Mouse (Mus musculus): ENCODE results near the gene Ms4a14. TPM values are rescaled to one million over a fixed set of nuclear protein-coding genes. Genes with fewer than 3 reads are reported as not detected.
"Not testable (repeated sequence)": the region's sequence is repeated elsewhere in the genome, so short reads cannot be mapped to it uniquely, and the experiment has no call there.

Gene Ms4a14
- polyA plus RNA-seq (2015; fragmentation: Nextera tagmentation; extraction: Ambion mirVana): not detected in 2 replicates

DNA sequence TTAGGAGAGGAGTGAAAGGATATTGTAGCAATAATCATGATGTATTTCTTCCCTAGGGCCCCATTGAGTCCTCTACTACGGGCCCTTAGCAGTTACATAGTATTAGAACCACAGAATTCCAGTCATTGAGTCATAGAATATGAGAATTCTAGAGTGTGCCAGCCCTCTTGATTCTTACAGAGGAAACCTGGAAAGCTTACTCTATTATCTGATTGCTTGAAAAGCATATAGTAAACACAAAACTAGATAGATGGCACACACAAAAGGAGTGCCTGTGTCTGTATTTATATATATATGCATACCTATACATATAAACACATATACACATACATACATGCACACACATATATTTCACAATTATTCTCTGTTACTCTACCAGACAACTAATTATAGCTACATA, at the start of gene Ms4a14:
Gene Ms4a14, minus strand, starts transcription at position 101 of the 400 bp plus-strand sequence.
- Histone ChIP-seq H3K4me3 (replicated peaks) (no peak within 1 kb of the TSS), H3K4me1 (replicated peaks) (no peaks in the 10 kb centered on the region), H3K9me3 (no peaks in the 10 kb centered on the region), H3K27me3 (replicated peaks) (no peaks in the 10 kb centered on the region), H3K36me3 (no peaks in the 10 kb centered on the region), H3K27ac (no peak within 1 kb of the TSS), H3K9ac (no peak within 1 kb of the TSS), H3K4me2 (replicated peaks) (no peak within 1 kb of the TSS)
- ATAC-seq: no peak
- 70% methylated on average over 1 of the region's 1 CpGs for WGBS

DNA sequence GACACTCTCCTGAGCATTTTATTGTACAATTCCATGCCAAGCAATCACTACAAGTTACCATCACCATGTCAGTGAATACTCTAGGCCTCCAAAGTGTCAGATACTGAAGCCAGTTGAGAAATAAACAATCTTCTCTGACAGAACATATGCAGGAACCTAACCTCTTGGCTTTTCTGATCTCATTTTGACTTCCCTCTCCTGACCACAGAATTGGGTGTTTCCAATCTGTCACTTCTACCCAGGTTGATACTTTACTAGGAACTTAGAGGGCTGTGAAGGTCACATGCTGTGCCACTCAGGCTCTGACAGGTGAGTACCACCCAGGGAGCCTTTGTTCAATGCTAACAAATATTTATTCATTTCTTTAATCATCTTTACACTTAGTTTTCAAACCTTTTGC, 47.7 kb upstream of the Ms4a14 start:
- Histone ChIP-seq H3K9me3 (no peaks in the 10 kb centered on the region), H3K4me1 (replicated peaks) (no peaks in the 10 kb centered on the region), H3K9ac (no peak overlapping the region), H3K27me3 (replicated peaks) (no peaks in the 10 kb centered on the region), H3K27ac (no peak overlapping the region), H3K4me3 (replicated peaks) (no peak overlapping the region), H3K36me3 (no peaks in the 10 kb centered on the region), H3K4me2 (replicated peaks) (no peak overlapping the region)
- no peak for ATAC-seq

DNA sequence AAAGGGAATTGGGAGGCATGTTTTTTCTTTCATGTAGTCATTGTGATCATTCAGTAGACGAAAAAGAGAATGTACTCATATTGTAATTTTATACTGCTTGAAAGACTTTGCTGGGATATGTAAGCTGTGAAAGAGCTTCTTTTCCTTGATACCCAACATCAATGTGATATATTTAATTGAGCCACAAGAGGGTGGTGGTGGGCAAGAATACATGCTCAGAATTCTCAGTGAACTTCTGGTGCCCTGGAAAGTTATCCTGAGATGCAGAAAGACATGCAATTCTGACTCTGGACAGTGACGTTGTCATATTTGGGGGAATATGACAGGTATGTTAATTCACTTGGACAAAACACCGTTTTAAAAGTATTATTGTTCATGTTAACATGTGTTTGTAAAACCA, 45.9 kb upstream of the Ms4a14 start:
- no peak for ATAC-seq
- Histone ChIP-seq H3K4me2 (replicated peaks) (no peak overlapping the region), H3K4me1 (replicated peaks) (no peaks in the 10 kb centered on the region), H3K9me3 (no peaks in the 10 kb centered on the region), H3K27ac (no peak overlapping the region), H3K4me3 (replicated peaks) (no peak overlapping the region), H3K36me3 (no peaks in the 10 kb centered on the region), H3K9ac (no peak overlapping the region), H3K27me3 (replicated peaks) (no peaks in the 10 kb centered on the region)
- 55% methylated on average over 3 of the region's 3 CpGs for WGBS

DNA sequence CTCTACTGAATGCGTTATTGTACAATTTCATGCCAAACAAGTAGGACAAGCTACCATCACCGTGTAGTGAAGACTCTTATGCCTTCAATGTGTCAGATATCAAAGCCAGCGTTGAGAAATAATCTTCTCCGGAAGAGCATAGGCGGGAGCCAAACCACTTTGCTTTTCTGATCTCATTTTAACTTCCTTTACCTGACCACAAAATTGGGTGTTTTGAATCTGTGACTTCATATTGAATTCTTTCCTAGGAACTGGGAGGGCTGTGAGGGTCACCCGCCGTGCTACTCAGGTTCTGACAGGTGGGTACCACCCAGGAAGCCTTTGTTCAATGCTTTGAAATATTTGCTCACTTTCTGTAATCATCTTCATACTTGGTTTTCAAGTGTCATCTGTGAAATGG, 41.5 kb upstream of the Ms4a14 start:
- Histone ChIP-seq H3K4me1 (replicated peaks) (no peaks in the 10 kb centered on the region), H3K9ac (no peak overlapping the region), H3K4me3 (replicated peaks) (no peak overlapping the region), H3K9me3 (no peaks in the 10 kb centered on the region), H3K27ac (no peak overlapping the region), H3K27me3 (replicated peaks) (no peaks in the 10 kb centered on the region), H3K4me2 (replicated peaks) (no peak overlapping the region), H3K36me3 (no peaks in the 10 kb centered on the region)
- ATAC-seq: no peak
- 86% methylated on average over 7 of the region's 7 CpGs for WGBS

DNA sequence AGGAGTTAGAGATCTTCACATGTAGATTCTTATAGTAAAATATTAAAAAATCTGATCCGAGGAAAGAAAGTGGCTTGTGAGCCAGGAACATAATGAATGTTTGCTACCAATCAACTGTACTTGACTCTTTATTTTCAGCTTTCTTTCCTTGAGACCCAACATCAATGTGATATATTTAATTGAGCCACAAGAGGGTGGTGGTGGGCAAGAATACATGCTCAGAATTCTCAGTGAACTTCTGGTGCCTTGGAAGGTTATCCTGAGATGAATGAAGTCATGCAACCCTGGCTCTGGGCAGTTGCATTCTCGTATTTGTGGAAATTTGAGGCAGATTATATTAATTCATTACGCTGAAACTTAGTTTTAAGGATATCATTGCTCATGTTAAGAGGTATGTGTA, 37.6 kb upstream of the Ms4a14 start:
- Histone ChIP-seq H3K27ac (no peak overlapping the region), H3K9ac (no peak overlapping the region), H3K4me1 (replicated peaks) (no peaks in the 10 kb centered on the region), H3K36me3 (no peaks in the 10 kb centered on the region), H3K4me3 (replicated peaks) (no peak overlapping the region), H3K4me2 (replicated peaks) (no peak overlapping the region), H3K9me3 (no peaks in the 10 kb centered on the region), H3K27me3 (replicated peaks) (no peaks in the 10 kb centered on the region)
- ATAC-seq: no peak
- 32% methylated on average over 3 of the region's 3 CpGs for WGBS

DNA sequence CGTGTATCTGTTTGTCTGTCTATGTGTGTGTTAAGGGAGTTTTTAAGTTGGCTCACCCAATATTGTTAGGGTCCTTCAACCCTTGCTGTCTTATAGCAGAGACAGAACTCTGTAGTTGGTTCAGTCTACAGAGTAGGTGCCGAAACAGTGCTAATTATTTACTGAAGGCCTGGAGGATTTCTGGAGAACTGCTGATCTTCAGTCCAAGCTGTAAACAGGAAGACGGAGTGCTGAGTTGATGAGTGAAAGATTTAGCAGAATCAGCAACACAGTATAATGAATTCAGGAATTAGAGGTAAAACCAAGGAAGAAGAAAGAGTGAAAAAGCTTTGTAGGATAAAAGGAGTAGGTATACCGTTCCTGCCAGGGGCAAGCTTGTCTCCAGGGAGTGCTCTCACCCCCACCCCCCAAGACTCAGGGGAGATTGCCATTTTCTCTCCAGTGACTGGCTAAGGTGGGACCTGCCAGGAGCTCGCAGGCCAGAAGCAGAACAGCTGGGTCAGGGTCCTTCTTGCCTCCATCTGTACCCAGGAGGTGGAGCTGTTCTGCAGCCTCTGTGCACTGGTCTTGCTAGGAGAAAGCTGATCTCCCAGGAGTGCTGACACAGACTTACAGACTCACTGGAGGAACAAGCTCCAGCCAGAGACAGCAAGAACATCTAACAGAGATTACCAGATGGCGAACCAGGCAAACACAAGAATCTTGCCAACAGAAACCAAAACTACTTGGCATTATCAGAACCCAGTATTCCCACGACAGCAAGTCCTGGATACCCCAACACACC, 35.6 kb upstream of the Ms4a14 start:
- no peaks in the 10 kb centered on the region for H3K4me1 ChIP-seq (replicated peaks)
- no peaks in the 10 kb centered on the region for H3K9me3 ChIP-seq
- H3K4me2 ChIP-seq (replicated peaks): no peak overlapping the region
- H3K9ac ChIP-seq: no peak overlapping the region
- H3K27me3 ChIP-seq (replicated peaks): no peaks in the 10 kb centered on the region
- no peak overlapping the region for H3K27ac ChIP-seq
- ATAC-seq: peak; percentile 49; the same call in 1 of the 2 replicates
- 51% methylated on average over 7 of the region's 7 CpGs for WGBS
- no peak overlapping the region for H3K4me3 ChIP-seq (replicated peaks)
- H3K36me3 ChIP-seq: no peaks in the 10 kb centered on the region

DNA sequence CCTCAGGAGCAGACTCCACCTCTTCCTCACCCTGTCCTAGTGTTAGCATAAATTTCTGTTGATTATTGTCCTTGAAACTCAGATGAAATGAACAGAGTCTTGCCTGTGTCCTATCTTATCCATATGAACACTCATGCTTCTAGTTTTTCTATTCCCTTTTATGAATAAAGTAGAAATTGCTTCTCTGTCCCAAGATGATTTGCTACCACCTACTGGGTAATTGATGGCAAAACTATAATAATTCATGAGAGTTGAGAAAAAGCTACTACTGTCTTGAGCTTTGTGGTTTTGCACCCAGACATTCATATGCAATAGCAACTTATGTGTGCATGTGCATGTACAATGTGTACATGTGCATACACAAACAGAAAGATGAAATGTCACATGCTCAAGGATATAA, 29.7 kb upstream of the Ms4a14 start:
- no peaks in the 10 kb centered on the region for H3K27me3 ChIP-seq (replicated peaks)
- ATAC-seq: no peak
- H3K4me1 ChIP-seq (replicated peaks): no peaks in the 10 kb centered on the region
- no peaks in the 10 kb centered on the region for H3K36me3 ChIP-seq
- no peak overlapping the region for H3K4me3 ChIP-seq (replicated peaks)
- H3K9me3 ChIP-seq: no peaks in the 10 kb centered on the region
- H3K4me2 ChIP-seq (replicated peaks): no peak overlapping the region
- H3K9ac ChIP-seq: no peak overlapping the region
- H3K27ac ChIP-seq: no peak overlapping the region

DNA sequence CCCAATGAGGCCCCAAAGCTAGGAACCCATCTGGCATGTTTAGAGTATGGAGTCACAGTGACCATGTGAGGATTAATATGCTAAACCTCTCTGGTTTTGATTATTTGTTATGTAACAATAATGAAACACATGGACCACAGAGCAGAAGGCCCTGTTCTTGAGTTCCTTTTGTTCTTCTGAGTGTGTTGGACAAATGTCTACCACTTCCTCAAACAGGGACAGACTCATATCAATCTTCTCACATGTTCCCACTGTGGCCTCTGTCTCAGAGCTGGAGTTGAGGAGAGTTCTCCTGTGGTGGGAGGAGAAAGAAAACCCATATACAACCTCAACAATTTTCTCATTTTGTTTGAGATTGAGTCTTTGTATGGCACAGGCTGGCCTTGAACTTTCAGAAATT, 28.9 kb upstream of the Ms4a14 start:
- H3K9me3 ChIP-seq: no peaks in the 10 kb centered on the region
- no peaks in the 10 kb centered on the region for H3K27me3 ChIP-seq (replicated peaks)
- H3K27ac ChIP-seq: no peak overlapping the region
- no peaks in the 10 kb centered on the region for H3K36me3 ChIP-seq
- H3K4me2 ChIP-seq (replicated peaks): no peak overlapping the region
- H3K9ac ChIP-seq: no peak overlapping the region
- ATAC-seq: no peak
- no peak overlapping the region for H3K4me3 ChIP-seq (replicated peaks)
- no peaks in the 10 kb centered on the region for H3K4me1 ChIP-seq (replicated peaks)

DNA sequence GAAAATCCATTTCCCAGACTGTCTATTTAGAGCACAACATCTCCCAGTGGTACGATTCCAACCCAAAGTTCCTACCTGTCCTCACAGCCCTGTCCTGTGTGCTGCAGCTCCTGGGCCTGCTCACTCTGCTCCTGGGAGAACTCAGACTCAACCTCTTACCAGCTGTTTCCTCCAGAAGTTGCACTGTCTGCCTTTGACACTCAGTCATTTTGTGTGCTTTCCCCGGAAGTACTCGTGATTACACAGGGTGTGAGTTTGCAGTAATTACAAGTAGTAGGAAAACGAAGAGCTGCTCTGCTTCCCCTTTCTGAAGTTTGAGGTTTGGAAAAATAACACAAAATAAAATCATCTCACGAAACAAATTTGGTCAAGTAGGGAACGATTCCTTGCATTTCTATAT, 21.7 kb upstream of the Ms4a14 start, which contains the start of gene Ms4a7:
Gene Ms4a7, minus strand, starts transcription at position 215 of the 400 bp plus-strand sequence.
- ATAC-seq: no peak
- no peaks in the 10 kb centered on the region for H3K4me1 ChIP-seq (replicated peaks)
- no peak within 1 kb of the TSS for H3K4me3 ChIP-seq (replicated peaks)
- 80% methylated on average over 6 of the region's 6 CpGs for WGBS
- H3K9ac ChIP-seq: no peak within 1 kb of the TSS
- no peaks in the 10 kb centered on the region for H3K9me3 ChIP-seq
- no peaks in the 10 kb centered on the region for H3K27me3 ChIP-seq (replicated peaks)
- no peak within 1 kb of the TSS for H3K4me2 ChIP-seq (replicated peaks)
- H3K36me3 ChIP-seq: no peaks in the 10 kb centered on the region
- H3K27ac ChIP-seq: no peak within 1 kb of the TSS

DNA sequence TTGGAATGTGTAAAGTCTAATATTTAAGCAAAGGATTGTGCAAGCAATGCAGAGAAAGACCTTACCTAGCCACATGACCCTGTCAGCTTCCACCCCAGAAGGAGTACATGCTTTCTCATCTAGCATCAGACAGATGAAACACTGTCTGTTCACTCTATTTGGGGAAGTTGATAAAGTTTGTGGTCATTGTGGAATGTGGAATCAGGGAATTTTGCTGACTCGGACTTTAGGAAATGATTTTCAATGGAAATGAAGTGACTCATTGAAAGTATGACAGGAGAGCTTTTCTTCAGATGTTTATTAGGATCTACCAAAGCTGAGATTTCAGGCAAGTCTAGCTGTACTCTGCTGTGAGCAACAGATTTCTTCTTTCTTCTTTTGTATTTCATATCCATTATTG, 6.9 kb upstream of the Ms4a14 start:
- H3K27ac ChIP-seq: no peak overlapping the region
- no peaks in the 10 kb centered on the region for H3K4me1 ChIP-seq (replicated peaks)
- WGBS: 85% methylated on average over 1 of the region's 1 CpGs

DNA sequence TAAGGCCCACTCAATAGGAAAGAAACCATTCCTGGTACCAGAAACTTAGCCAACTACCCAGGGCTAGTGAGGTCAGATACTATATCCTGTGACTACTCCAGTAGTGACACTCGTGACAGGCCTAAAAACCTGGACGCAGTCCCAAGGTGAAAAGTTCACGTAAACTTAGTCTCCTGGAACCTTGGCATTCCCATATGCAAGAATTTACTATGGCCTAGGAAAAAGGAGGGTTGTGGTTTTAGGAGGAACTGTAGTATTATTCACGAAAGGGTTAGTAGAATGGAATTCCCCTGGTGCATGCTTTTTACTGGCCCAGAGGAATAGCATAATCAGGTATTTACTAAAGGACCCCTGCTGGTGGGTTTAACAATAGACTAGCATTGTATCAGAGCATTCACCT, 2.5 kb upstream of the Ms4a14 start:
- Histone ChIP-seq H3K4me2 (replicated peaks) (no peak overlapping the region), H3K27ac (no peak overlapping the region), H3K36me3 (no peaks in the 10 kb centered on the region), H3K9ac (no peak overlapping the region), H3K4me1 (replicated peaks) (no peaks in the 10 kb centered on the region), H3K27me3 (replicated peaks) (no peaks in the 10 kb centered on the region), H3K4me3 (replicated peaks) (no peak overlapping the region), H3K9me3 (no peaks in the 10 kb centered on the region)
- WGBS: 77% methylated on average over 4 of the region's 4 CpGs
- no peak for ATAC-seq

More for the DNA sequence above, 6.9 kb upstream of the Ms4a14 start:
- Histone ChIP-seq H3K4me2 (replicated peaks) (no peak overlapping the region), H3K9me3 (no peaks in the 10 kb centered on the region), H3K36me3 (no peaks in the 10 kb centered on the region), H3K9ac (no peak overlapping the region), H3K4me3 (replicated peaks) (no peak overlapping the region), H3K27me3 (replicated peaks) (no peaks in the 10 kb centered on the region)
- no peak for ATAC-seq

DNA sequence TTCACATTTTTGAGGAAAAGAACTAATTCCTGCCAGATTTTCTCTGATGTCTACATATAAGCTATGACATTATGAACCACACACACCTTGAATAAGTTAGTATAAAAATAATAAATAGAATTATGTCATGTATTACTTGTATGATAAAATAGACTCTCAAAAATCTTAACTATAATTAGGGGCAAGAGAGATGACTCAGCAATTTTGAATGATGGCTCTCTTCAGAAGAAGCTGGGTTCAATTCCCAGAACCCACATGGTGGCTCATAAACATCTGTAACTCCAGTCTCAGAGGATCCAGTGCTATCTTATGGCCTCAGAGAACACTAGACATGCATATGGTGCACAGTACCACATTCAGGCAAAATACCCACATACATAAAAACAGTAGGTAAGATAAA, 5.4 kb downstream of the Ms4a14 start:
- Histone ChIP-seq H3K27me3 (replicated peaks) (no peaks in the 10 kb centered on the region), H3K9me3 (no peaks in the 10 kb centered on the region), H3K27ac (no peak overlapping the region), H3K4me1 (replicated peaks) (no peaks in the 10 kb centered on the region), H3K4me3 (replicated peaks) (no peak overlapping the region), H3K36me3 (no peaks in the 10 kb centered on the region), H3K4me2 (replicated peaks) (no peak overlapping the region), H3K9ac (no peak overlapping the region)
- no peak for ATAC-seq

DNA sequence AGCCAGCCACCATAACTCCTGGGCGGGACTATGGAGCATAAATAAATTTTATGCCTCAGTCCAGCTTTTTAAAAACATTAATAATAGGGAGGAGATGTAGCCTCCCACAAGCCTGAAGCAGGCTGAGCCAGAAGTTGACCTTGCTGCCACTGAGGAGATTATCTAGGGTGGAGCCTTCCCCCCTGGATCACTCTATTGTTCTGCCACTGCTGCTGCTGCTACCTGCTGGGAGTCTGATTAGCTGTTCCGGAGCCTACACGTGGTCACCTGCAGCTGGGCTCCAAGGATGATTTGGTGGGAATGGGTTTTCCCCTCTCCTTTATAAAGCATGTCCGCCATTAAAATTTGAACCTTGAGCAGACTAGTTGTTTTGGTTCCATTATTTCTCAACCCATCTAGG, 14.7 kb downstream of the Ms4a14 start:
- H3K36me3 ChIP-seq; H3K27me3 ChIP-seq (replicated peaks); H3K4me3 ChIP-seq (replicated peaks): not testable (repeated sequence)

More for the DNA sequence above, 14.7 kb downstream of the Ms4a14 start:
- H3K27ac ChIP-seq; H3K9ac ChIP-seq; H3K9me3 ChIP-seq; H3K4me1 ChIP-seq (replicated peaks); H3K4me2 ChIP-seq (replicated peaks); ATAC-seq: not testable (repeated sequence)
- 53% methylated on average over 4 of the region's 4 CpGs for WGBS

All from intestine, embryonic 15.5 days (tissue).